Mouse (Mus musculus) bone marrow macrophage, adult 2 months (primary cell): ENCODE data around the gene Mipol1.

Experiments
- CTCF ChIP-seq: IDR thresholded peaks from 2 replicates; pipeline ENCODE4 v1.5.1; 2012; ENCODE audit warnings: low read depth, mild to moderate bottlenecking, low read length, moderate library complexity
- POLR2A ChIP-seq: IDR thresholded peaks from 2 replicates; pipeline ENCODE4 v1.6.1; 2012; ENCODE audit warnings: mild to moderate bottlenecking, low read depth, low read length, borderline replicate concordance

DNA sequence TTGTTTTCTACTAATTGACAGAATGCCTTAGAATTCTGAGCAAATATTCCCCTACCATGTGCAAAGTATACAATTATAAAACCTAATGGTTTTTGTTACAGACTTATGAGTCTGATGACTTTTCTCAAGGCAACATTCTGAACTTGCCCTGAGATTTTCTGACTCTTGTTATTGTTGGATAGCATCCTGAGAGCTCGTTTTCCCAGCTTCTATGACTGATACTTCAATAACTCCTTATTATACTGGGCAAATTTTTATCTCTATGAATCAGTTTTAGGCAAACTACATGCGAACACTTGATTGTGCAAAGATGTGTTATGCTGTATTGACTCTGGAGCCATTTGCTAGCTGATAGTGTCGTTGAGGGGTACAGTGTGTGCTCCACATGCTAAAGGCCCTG is 246.6 kb downstream of the Mipol1 start:
- TF ChIP-seq CTCF, result no peak
- no peak for TF ChIP-seq POLR2A
